Comparison of ENCODE assay signal across 12 mouse cellular contexts in the genomic region with DNA sequence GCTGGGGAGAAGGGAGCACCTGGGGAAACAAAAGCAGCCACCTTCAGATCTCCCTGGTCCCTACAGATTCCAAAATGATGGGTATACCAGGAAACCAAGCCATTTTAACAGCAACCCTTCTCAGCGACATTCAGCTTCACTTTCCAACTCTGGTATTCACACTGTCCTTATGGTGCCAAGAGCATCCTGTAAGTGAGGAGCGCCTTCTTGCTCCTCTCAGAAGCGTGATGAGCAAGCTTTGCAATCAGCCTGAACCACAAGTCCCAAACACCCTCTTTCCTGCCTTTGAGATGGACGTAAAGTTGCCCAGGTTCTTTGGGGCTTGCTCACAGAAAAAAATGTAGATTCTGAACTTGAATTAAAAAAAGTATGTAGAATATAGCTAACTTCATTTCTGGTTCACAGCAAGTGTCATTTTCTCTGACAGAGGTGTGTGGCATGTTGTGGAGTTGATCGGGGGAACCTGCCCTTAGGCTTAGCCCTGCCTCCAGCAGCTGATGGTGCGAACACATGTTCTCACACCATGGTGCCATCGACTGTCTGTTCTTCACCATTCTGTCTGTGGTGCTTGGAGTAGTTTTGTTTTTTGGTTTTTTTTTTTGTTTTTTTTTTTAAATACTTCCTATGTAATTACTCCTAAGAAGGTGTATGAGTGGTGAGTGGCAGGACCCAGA.
A peak's percentile ranks its signal among the peaks of the same experiment; 100 is the strongest.
DNase-seq lines count a peak whose midpoint lies in the region; ATAC-seq and TF ChIP-seq lines count a peak whose summit lies in the region.
"Had no signal": no experiment of that assay in that cellular context is flagged by ENCODE, and none has a peak within 500 bp of the region (broad histone marks: within the 10 kb centered on the region; RNA-seq: fewer than 3 reads in every experiment).

No protein-coding gene starts in this region.

- TF ChIP-seq POLR2A in heart, adult 2 months (IDR thresholded peaks at IDR 0.05; ENCODE audit: insufficient read depth, low read depth, low read length) = no peak
- no peak for TF ChIP-seq POLR2A in bone marrow macrophage, adult 2 months (IDR thresholded peaks at IDR 0.05; ENCODE audit: borderline replicate concordance, low read depth, low read length)

- peaks cover 22% of the 10 kb centered on the region for H3K4me1 ChIP-seq in heart, adult 2 months (ENCODE audit: control insufficient read depth, insufficient read depth, low read length)
- peaks cover 32% of the 10 kb centered on the region for H3K4me1 ChIP-seq in bone marrow macrophage, adult 2 months (ENCODE audit: control insufficient read depth, insufficient read depth, low read length)
- H3K4me1 ChIP-seq in lung, postnatal 0 days (ENCODE audit: insufficient read depth, low read depth, low read length) = peaks cover 5% of the 10 kb centered on the region; the same call in 1 of the 2 replicates

- TF ChIP-seq CTCF in heart, adult 2 months (IDR thresholded peaks at IDR 0.05) = no peak
- TF ChIP-seq CTCF in bone marrow macrophage, adult 2 months (IDR thresholded peaks at IDR 0.05; ENCODE audit: low read depth, low read length) = no peak
- no peak for TF ChIP-seq CTCF in lung, postnatal 0 days (IDR thresholded peaks at IDR 0.05)

- peak; percentile 7 for ATAC-seq in inflammation-experienced regulatory T-cells, adult 6 months
- no peak for ATAC-seq in lung, postnatal 0 days

- no peak overlapping the region for H3K9ac ChIP-seq in heart, adult 2 months (ENCODE audit: low read depth, low read length)
- H3K9ac ChIP-seq in lung, postnatal 0 days (replicated peaks; ENCODE audit: low read depth) = no peak overlapping the region
- H3K9ac ChIP-seq: limb, embryonic 13.5 days had no signal

- no peak for DNase-seq in heart, adult 2 months
- no peak for DNase-seq in heart, adult 9 months (ENCODE audit: low spot score in 2 of 2)
- DNase-seq in brain, adult 2 months (ENCODE audit: low read depth, low spot score) = peak; percentile 57
- DNase-seq in lung, postnatal 0 days (ENCODE audit: low spot score) = no peak
- no peak for DNase-seq in kidney, postnatal 36 days
- DNase-seq: cerebellum, adult 8-10 months; kidney, adult 11 months; layer of hippocampus, postnatal 36 days; thymus, postnatal 14 days had no signal

- H3K4me3 ChIP-seq in heart, adult 2 months = no peak overlapping the region
- H3K4me3 ChIP-seq in bone marrow macrophage, adult 2 months (ENCODE audit: insufficient read depth, low read length) = no peak overlapping the region
- no peak overlapping the region for H3K4me3 ChIP-seq in lung, postnatal 0 days (ENCODE audit: low read depth, low read length)
- H3K4me3 ChIP-seq: limb, embryonic 13.5 days had no signal

- intact Hi-C loops in heart, adult 2 months (cut with DNase I) = no loop called here

- peaks cover 8% of the 10 kb centered on the region for H3K79me2 ChIP-seq in heart, adult 2 months (replicated peaks; ENCODE audit: control insufficient read depth, insufficient read depth, low read length)

- TF ChIP-seq EP300 in heart, adult 2 months (IDR thresholded peaks at IDR 0.05; ENCODE audit: insufficient read depth, low read depth, low read length) = no peak
- no peak for TF ChIP-seq EP300 in lung, postnatal 0 days (IDR thresholded peaks at IDR 0.05)

- H3K27me3 ChIP-seq in heart, adult 2 months (ENCODE audit: control insufficient read depth, insufficient read depth, low read length) = no peaks in the 10 kb centered on the region
- no peaks in the 10 kb centered on the region for H3K27me3 ChIP-seq in lung, postnatal 0 days (replicated peaks; ENCODE audit: insufficient read depth, low read length)
- H3K27me3 ChIP-seq: limb, embryonic 13.5 days had no signal

- no peaks in the 10 kb centered on the region for H3K9me3 ChIP-seq in lung, postnatal 0 days (ENCODE audit: low read length)
- H3K9me3 ChIP-seq: limb, embryonic 13.5 days had no signal

- WGBS in heart, adult 2 months = 79% methylated on average over 7 of the region's 7 CpGs
- WGBS in lung, postnatal 0 days = 82% methylated on average over 7 of the region's 7 CpGs

- peak overlapping the region; percentile 26; the same call in 1 of the 2 replicates for H3K27ac ChIP-seq in heart, adult 2 months
- peak overlapping the region; percentile 17; the same call in 1 of the 2 replicates for H3K27ac ChIP-seq in bone marrow macrophage, adult 2 months (ENCODE audit: insufficient read depth, low read depth, low read length)
- no peak overlapping the region for H3K27ac ChIP-seq in lung, postnatal 0 days (ENCODE audit: low read length)

- H3K4me2 ChIP-seq in lung, postnatal 0 days (replicated peaks; ENCODE audit: low read depth, low read length) = no peak overlapping the region

- H3K36me3 ChIP-seq in heart, adult 2 months (ENCODE audit: control insufficient read depth, insufficient read depth, low read length) = no peaks in the 10 kb centered on the region
- H3K36me3 ChIP-seq in lung, postnatal 0 days (ENCODE audit: insufficient read depth, low read length) = no peaks in the 10 kb centered on the region
- H3K36me3 ChIP-seq: limb, embryonic 13.5 days had no signal
